Mouse (Mus musculus): Measurements from ENCODE around the gene Itpripl2.

DNA sequence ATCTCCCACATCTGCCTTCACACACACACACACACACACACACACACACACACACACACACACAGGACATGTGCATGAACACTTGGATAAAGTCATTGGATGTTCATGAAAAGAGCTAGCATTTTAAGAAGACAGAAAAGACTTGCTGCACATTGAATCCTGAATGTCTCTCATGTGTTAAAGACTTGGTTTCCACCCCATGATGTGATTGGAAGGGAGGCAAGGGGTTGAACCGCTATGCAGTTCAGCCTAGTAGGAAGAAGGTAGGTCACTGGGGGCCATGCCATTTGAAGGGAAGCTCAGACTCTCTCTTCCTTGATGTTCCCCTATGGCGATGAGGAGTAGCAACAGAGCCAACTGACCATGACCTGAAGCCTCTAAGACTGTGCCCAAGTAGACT, 9.8 kb downstream of the Itpripl2 start:
- TF ChIP-seq CTCF (IDR thresholded peaks at IDR 0.05; ENCODE audit: low read depth, low read length) (no peak), POLR2AphosphoS5 (IDR thresholded peaks at IDR 0.05; ENCODE audit: insufficient replicate concordance, low read depth, low read length) (no peak), TAL1 (conservative IDR thresholded peaks at IDR 0.05; ENCODE audit: low read depth, low read length) (no peak), GATA1 (IDR thresholded peaks at IDR 0.05; ENCODE audit: borderline replicate concordance, low read length) (no peak), GATA2 (IDR thresholded peaks at IDR 0.05; ENCODE audit: borderline replicate concordance, low read depth, low read length) (no peak)

All from G1E (cell line).